Mouse (Mus musculus) Patski (cell line): Measurements from ENCODE around the gene Klhl6. TPM values are rescaled to one million over a fixed set of nuclear protein-coding genes. Genes with fewer than 3 reads are reported as not detected.
"Not testable (repeated sequence)": the region's sequence is repeated elsewhere in the genome, so short reads cannot be mapped to it uniquely, and the experiment has no call there.

Experiments used
- ATAC-seq: fragments of 100-300 bp; one replicate; pipeline ENCODE4 v1.8.0; 2021
- CTCF ChIA-PET: fragments of 350-600 bp; sonication (Branson Sonifier 250); formaldehyde crosslinking; loops from one replicate; lab custom pipeline; 2022; ENCODE audit warnings: inconsistent platforms; lab: Charles Lee
- POLR2A ChIA-PET: fragments of 350-600 bp; sonication (Branson Sonifier 250); formaldehyde crosslinking; loops from one replicate; lab custom pipeline; 2022; ENCODE audit warnings: antibody characterized with exemption, inconsistent platforms; lab: Charles Lee
- DNase-seq: peaks from one replicate; pipeline ENCODE4 v3.0.0-alpha.2; 2011; ENCODE audit warnings: low read depth, low spot score
- H3K27me3 ChIP-seq: fragments of 371-371 bp; one replicate; pipeline ENCODE4 v1.5.1; 2021
- CTCF ChIP-seq: fragments of 100-300 bp; IDR thresholded peaks from one replicate; pipeline ENCODE4 v1.5.1; 2021
- in situ Hi-C: fragments of 300-500 bp; cut with MboI; formaldehyde crosslinking; loops from 3 replicates; pipeline ENCODE4 v1.11.1; 2018; ENCODE audit warnings: low pct_unique_long_range_greater_than_20kb, mixed read lengths
- polyA plus RNA-seq: library from polyadenylated mRNA; unstranded; gene quantifications from one replicate; pipeline ENCODE4 v1.2.3, GENCODE M21; 2021

Gene Klhl6
- polyA plus RNA-seq, result 0.10 TPM

DNA sequence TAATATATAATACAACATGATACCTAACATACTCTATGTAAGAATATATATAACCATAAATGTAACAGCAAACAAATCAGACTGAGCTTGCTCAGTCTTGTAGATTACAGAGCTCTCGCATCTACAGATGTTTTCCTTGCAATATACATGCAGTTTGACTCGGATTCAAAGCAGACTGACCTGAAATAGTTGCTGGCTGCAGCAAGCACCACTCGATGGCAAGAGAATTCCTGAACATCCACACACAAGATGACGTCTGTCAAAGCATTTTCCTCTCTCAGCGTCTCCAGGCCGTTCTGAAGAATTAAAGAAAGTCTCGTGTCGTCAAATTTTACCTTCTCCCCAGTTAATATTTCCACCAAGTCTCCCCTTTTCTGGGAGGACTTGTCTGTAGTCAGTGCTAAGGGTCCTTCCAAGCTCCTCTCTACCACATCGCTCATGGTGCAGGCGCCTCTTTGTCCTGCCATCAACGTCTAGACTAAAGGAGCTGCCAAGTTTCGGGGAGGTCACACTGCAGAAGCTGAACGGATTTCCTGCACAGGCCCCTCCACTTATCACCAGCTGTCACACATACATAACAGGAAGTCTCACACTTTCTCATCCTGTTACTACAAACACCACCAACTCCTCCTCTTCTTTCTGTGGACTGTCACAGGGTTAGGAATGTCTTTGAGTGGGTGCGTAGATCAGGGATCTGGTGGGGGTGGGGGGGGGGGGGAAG lies at the start of gene Klhl6:
Klhl6 (minus strand) TSS at position 501 of the 721 bp plus-strand sequence.
- no peak for TF ChIP-seq CTCF
- ATAC-seq (no peak), DNase-seq (no peak)
- ChIA-PET POLR2A (no interaction called here), CTCF (no interaction called here)
- no peaks in the 10 kb centered on the region for H3K27me3 ChIP-seq
- in situ Hi-C loops, result no loop called here

DNA sequence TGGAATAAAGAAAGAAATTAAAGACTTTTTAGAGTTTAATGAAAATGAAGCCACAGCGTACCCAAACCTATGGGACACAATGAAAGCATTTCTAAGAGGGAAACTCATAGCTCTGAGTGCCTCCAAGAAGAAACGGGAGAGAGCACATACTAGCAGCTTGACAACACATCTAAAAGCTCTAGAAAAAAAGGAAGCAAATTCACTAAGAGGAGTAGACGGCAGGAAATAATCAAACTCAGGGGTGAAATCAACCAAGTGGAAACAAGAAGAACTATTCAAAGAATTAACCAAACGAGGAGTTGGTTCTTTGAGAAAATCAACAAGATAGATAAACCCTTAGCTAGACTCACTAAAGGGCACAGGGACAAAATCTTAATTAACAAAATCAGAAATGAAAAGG lies 44.4 kb upstream of the Klhl6 start:
- in situ Hi-C loops, CTCF ChIA-PET, H3K27me3 ChIP-seq, POLR2A ChIA-PET, ATAC-seq, DNase-seq: not testable (repeated sequence)

DNA sequence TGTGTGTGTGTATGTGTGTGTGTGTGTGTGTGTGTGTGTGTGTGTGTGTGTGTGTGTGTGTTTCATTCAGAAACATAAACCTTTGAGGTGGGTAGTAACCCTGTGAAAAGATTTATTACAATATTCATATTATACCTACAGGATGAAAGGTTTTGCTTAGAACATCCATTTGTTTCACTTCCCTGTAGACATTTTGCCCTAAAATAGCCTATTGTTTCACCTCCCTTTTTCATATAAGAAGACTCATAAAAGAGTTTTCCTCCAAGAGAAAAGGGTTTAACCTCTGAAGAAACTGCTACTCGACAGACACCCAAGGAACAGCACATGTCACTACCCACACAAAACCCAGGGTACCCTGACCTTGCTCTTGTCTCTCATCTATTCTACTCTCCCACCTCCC lies 40.0 kb upstream of the Klhl6 start:
- DNase-seq, result no peak
- in situ Hi-C loops, result no loop called here
- no peak for TF ChIP-seq CTCF
- no peak for ATAC-seq
- ChIA-PET CTCF (no interaction called here), POLR2A (no interaction called here)
- H3K27me3 ChIP-seq, result no peaks in the 10 kb centered on the region

DNA sequence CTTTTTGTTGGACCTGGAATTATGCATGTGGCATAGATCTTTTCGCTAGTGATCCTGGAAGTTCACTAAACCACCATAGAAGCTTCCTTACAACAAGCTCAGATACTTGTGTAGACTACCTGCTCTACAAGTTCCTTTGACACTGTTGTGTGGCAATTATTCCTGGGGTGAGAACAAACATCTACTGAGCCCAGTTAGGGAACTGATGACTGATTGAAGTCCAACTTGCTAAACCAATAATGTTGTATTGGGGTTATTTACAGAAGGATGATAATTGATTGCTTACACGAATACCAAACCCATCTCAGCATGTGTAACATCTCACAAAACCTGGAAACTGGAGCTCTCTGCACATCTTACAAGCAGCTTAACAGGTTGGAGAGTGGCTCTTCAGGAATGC lies 39.0 kb upstream of the Klhl6 start:
- ATAC-seq (no peak), DNase-seq (no peak)

DNA sequence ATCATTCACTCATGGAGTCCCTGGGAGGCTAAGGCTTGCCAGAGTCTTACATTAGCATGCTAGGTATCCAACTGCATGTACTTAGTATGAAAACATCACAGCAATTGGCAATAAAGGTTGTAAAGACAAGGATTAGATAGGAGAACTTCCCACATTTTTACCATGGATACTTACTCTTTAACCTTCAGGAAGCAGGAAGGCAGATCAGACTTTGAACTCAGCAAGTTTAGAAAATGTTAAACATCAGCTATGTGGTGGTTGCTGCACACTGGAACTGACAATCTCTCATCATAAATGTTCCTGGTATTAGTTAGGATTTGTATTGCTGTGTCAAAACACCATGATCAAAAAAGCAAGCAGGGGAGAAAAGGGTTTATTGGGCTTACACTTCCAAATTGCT lies 29.8 kb upstream of the Klhl6 start:
- CTCF ChIA-PET, result no interaction called here
- in situ Hi-C loops, result no loop called here
- POLR2A ChIA-PET, result no interaction called here
- DNase-seq, result no peak
- ATAC-seq, result no peak
- no peak for TF ChIP-seq CTCF
- no peaks in the 10 kb centered on the region for H3K27me3 ChIP-seq

More for the DNA sequence above, 39.0 kb upstream of the Klhl6 start:
- in situ Hi-C loops, result no loop called here
- H3K27me3 ChIP-seq, result no peaks in the 10 kb centered on the region
- ChIA-PET POLR2A (no interaction called here), CTCF (interaction anchor here (1.7 kb wide), 1 partner anchor 31 kb away, joined by 5 read pairs; no protein-coding TSS in a partner anchor)
- TF ChIP-seq CTCF, result no peak

DNA sequence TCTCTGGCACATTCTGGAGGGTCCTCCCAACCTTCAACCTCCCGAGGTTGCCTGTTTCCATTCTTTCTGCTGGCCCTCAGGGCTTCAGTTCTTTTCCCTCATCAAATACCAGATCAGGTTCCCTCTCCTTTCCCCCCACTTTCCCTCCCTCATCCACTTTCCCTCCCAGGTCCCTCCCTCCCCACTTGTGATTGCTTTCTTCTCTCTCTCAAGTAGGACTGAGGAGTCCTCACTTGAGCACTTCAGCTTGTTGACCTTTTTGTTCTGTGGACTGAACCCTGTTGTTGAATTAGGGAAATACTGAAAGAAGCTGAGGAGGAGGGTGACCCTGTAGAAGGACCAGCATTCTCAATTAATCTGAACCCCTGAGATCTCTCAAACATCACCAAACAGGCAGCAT lies 23.2 kb upstream of the Klhl6 start:
- POLR2A ChIA-PET, result no interaction called here
- in situ Hi-C loops, result no loop called here
- ATAC-seq (no peak), DNase-seq (no peak)
- no peaks in the 10 kb centered on the region for H3K27me3 ChIP-seq
- no peak for TF ChIP-seq CTCF
- CTCF ChIA-PET, result no interaction called here

DNA sequence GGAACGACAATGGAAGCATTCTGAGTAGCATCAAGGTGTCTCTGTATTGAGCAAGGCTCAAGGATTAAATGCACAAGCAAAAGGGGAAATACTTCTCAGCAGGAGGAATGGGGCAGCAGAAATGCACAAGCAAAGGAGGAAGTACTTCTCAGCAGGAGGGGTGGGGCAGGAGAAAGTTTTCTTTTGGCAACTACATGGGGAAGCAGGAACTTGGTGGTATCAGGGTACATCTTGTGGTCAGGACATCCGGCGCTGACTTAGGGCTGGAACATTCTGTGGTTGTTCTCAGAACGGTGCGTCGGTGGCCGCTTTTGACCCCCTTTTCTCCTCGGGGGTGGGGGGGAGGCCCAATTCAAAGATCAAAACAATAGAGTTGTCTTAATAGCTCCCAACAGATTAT lies 17.4 kb upstream of the Klhl6 start:
- POLR2A ChIA-PET, in situ Hi-C loops, CTCF ChIA-PET, H3K27me3 ChIP-seq, DNase-seq, ATAC-seq: not testable (repeated sequence)

DNA sequence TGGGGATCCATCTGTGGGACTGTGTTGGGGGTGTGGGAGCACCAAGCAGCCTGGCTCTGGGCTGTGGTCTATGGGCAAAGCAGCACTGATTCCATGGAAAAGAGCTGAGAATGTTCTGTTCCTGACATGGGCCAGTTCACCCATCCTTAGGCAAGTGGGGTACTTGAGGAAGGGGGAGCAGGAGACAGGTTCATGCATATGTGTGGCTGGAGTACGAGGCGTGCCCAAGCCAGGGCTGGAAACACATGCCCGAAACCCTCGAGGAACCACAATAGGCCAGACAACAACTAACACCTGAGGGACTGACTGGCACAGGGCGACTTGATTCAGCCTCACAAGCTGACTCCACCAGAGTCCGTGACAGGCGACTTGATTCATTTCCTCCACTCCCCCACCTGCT lies 14.8 kb upstream of the Klhl6 start:
- no peak for TF ChIP-seq CTCF
- in situ Hi-C loops, result no loop called here
- no peak for ATAC-seq
- H3K27me3 ChIP-seq, result no peaks in the 10 kb centered on the region
- ChIA-PET POLR2A (no interaction called here), CTCF (no interaction called here)
- DNase-seq, result no peak

DNA sequence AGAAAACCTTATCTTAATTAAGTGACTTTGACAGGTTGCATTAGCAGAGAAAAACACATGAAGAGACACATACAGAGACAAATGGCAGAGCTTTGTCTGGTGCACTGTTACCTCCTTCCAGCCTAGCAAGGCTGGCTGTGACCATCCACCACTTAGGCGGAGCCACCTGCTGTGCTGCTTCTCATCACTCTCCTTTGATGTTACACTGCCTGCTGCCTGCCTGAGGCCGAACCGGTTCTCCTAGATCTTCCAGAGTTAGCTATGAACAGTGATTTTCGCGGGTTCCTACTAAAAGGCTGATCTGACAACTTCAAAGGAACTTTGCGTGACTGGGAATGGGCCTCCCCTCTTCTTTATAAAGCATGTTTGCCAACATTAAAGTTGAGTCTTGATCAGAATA lies 14.1 kb upstream of the Klhl6 start:
- DNase-seq, H3K27me3 ChIP-seq, CTCF ChIA-PET, in situ Hi-C loops, ATAC-seq, POLR2A ChIA-PET: not testable (repeated sequence)

DNA sequence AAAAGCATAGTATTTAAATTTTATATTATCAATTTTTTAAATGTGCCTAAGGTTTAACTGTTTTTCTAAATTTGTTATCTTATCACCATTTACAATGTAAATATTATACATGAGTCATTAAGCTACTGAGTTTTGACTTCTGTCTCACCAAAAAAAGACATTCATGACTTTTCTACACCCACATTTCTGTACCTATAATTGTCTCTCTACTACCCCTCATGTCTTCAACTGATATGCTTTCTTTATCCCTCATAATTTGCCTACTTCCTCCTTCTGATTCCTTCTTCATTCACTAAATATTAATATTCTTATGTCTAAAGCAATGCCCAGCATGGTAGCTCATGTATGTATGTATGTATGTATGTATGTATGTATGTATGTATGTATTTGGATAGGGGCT lies 13.0 kb upstream of the Klhl6 start:
- ATAC-seq (no peak), DNase-seq (no peak)
- ChIA-PET POLR2A (no interaction called here), CTCF (no interaction called here)
- TF ChIP-seq CTCF, result no peak
- H3K27me3 ChIP-seq, result no peaks in the 10 kb centered on the region
- in situ Hi-C loops, result no loop called here

DNA sequence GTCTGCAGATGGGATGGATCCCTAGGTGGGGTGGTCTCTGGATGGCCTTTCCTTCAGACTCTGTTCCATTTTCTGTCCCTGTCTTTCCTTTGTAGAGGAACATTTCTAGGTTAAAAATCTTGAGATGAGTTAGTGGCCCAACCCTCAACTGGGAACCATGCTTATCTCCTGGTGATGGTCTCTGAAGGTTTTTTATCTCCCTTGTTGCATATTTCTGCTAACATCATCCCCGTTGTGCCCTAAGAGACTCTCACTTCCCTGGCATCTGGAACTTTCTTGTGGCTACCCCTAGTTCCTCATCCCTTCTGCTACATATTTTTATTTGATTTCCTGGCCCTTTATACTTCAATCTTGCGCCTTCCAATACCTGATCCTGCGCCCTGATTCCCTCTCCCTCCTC lies 10.4 kb upstream of the Klhl6 start:
- CTCF ChIA-PET, result interaction anchor here (1.6 kb wide), 1 partner anchor 17 kb away, joined by 3 read pairs; no protein-coding TSS in a partner anchor
- no peak for TF ChIP-seq CTCF
- POLR2A ChIA-PET, result no interaction called here
- in situ Hi-C loops, result no loop called here
- ATAC-seq (no peak), DNase-seq (no peak)
- no peaks in the 10 kb centered on the region for H3K27me3 ChIP-seq

DNA sequence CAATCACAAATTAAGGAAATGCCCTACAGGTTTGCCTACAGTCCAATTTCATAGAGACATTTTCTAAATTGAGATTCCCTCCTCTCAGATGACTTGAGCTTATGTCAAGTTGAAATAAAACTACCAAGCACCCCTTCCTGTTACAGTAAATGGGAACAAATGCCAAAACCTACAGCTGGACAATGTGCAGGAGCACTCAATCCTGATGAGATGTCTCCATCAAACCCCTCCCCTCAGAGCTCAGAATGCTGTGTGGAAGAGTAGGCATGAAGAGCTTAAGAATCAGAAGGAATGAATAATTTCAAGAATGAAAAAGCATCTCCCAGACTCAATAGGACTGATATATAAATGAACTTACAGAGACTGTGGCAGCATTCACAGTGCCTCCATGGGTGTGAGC lies 7.7 kb upstream of the Klhl6 start:
- no peak for TF ChIP-seq CTCF
- DNase-seq, result no peak
- in situ Hi-C loops, result no loop called here
- no peak for ATAC-seq
- H3K27me3 ChIP-seq, result no peaks in the 10 kb centered on the region
- POLR2A ChIA-PET, result no interaction called here
- CTCF ChIA-PET, result no interaction called here
